Mouse (Mus musculus) embryonic facial prominence, embryonic 12.5 days (tissue): ENCODE measurements around the gene Tmem63c. TPM values are rescaled to one million over a fixed set of nuclear protein-coding genes. Genes with fewer than 3 reads are reported as not detected.

Experiments
- ATAC-seq: fragments of 200-750 bp; cut with Nextera tagmentation; 2 replicates; pipeline ENCODE4 v1.8.0; 2017; ENCODE audit not compliant: insufficient number of reproducible peaks, insufficient read depth, low FRiP score, low TSS enrichment
- H3K27ac ChIP-seq: fragments of 300-500 bp; sonication (generic); 2 replicates; pipeline ENCODE4 v1.5.1; 2016; ENCODE audit warnings: mild to moderate bottlenecking
- H3K27me3 ChIP-seq: fragments of 300-500 bp; sonication (generic); 2 replicates; pipeline ENCODE4 v1.6.1; 2016; ENCODE audit warnings: mild to moderate bottlenecking, moderate library complexity
- H3K36me3 ChIP-seq: fragments of 300-500 bp; sonication (generic); 2 replicates; pipeline ENCODE4 v1.6.1; 2016; ENCODE audit warnings: mild to moderate bottlenecking
- H3K4me1 ChIP-seq: fragments of 300-500 bp; sonication (generic); 2 replicates; pipeline ENCODE4 v1.6.1; 2016
- H3K4me2 ChIP-seq: fragments of 300-500 bp; sonication (generic); replicated peaks from 2 replicates; pipeline ENCODE4 v1.6.1; 2016; ENCODE audit warnings: mild to moderate bottlenecking, moderate library complexity
- H3K4me3 ChIP-seq: fragments of 300-500 bp; sonication (generic); 2 replicates; pipeline ENCODE4 v1.5.1; 2016; ENCODE audit warnings: mild to moderate bottlenecking
- H3K9ac ChIP-seq: fragments of 300-500 bp; sonication (generic); 2 replicates; pipeline ENCODE4 v1.6.1; 2016; ENCODE audit warnings: mild to moderate bottlenecking, moderate library complexity
- H3K9me3 ChIP-seq: fragments of 300-500 bp; sonication (generic); 2 replicates; pipeline ENCODE4 v1.6.1; 2016; ENCODE audit warnings: mild to moderate bottlenecking, moderate library complexity
- WGBS: fragments of 180-500 bp; shearing (Covaris S2); methylation state at CpG from one replicate; pipeline ENCODE4 v1.1.7; 2016; 5-methylcytosine and 5-hydroxymethylcytosine counted together
- polyA plus RNA-seq: library from polyadenylated mRNA; unstranded; fragments of >200 nt; fragmentation: Nextera tagmentation; extraction: Ambion mirVana; gene quantifications from 2 replicates; pipeline ENCODE4 v1.2.1, GENCODE M21; 2016

Tmem63c gene
- polyA plus RNA-seq, 1 experiment from 2014 or later = 0.26 TPM

GRCm38 (mm10) chr12:87065446-87065845 lies 44.3 kb downstream of the Tmem63c start:
- Histone ChIP-seq H3K36me3 (no peaks in the 10 kb centered on the region), H3K9me3 (no peaks in the 10 kb centered on the region), H3K4me3 (no peak overlapping the region), H3K4me2 (no peak overlapping the region), H3K4me1 (no peaks in the 10 kb centered on the region), H3K27me3 (no peaks in the 10 kb centered on the region), H3K9ac (no peak overlapping the region), H3K27ac (no peak overlapping the region)
- 89% methylated on average over 11 of the region's 11 CpGs for WGBS
- ATAC-seq = no peak

GRCm38 (mm10) chr12:87066429-87066828 lies 45.3 kb downstream of the Tmem63c start:
- Histone ChIP-seq H3K4me1 (no peaks in the 10 kb centered on the region), H3K4me2 (no peak overlapping the region), H3K27me3 (no peaks in the 10 kb centered on the region), H3K9ac (no peak overlapping the region), H3K36me3 (no peaks in the 10 kb centered on the region), H3K4me3 (no peak overlapping the region), H3K9me3 (no peaks in the 10 kb centered on the region), H3K27ac (no peak overlapping the region)
- ATAC-seq = no peak
- 90% methylated on average over 5 of the region's 5 CpGs for WGBS

- WGBS = 66% methylated on average over 5 of the region's 5 CpGs
- ATAC-seq = no peak
- H3K27me3 ChIP-seq = no peaks in the 10 kb centered on the region
- no peaks in the 10 kb centered on the region for H3K36me3 ChIP-seq
- no peak overlapping the region for H3K4me2 ChIP-seq
- no peak overlapping the region for H3K9ac ChIP-seq
- no peak overlapping the region for H3K4me3 ChIP-seq
- no peak overlapping the region for H3K27ac ChIP-seq
- no peaks in the 10 kb centered on the region for H3K4me1 ChIP-seq
- H3K9me3 ChIP-seq = no peaks in the 10 kb centered on the region
These were observed 49.4 kb downstream of the Tmem63c start for GRCm38 (mm10) chr12:87070520-87070919.

- Histone ChIP-seq H3K27me3 (no peaks in the 10 kb centered on the region), H3K9ac (no peak overlapping the region), H3K4me3 (no peak overlapping the region), H3K4me2 (no peak overlapping the region), H3K9me3 (no peaks in the 10 kb centered on the region), H3K4me1 (no peaks in the 10 kb centered on the region), H3K27ac (no peak overlapping the region), H3K36me3 (no peaks in the 10 kb centered on the region)
- ATAC-seq = no peak
- WGBS = 85% methylated on average over 2 of the region's 2 CpGs
These were observed 55.5 kb downstream of the Tmem63c start for GRCm38 (mm10) chr12:87076610-87077009.

- no peak for ATAC-seq
- Histone ChIP-seq H3K9me3 (no peaks in the 10 kb centered on the region), H3K27me3 (no peaks in the 10 kb centered on the region), H3K4me2 (no peak overlapping the region), H3K9ac (no peak overlapping the region), H3K27ac (no peak overlapping the region), H3K4me3 (no peak overlapping the region), H3K36me3 (no peaks in the 10 kb centered on the region), H3K4me1 (no peaks in the 10 kb centered on the region)
- WGBS = 78% methylated on average over 8 of the region's 8 CpGs
These were observed 61.7 kb downstream of the Tmem63c start for GRCm38 (mm10) chr12:87082797-87083196.

GRCm38 (mm10) chr12:87087236-87087635 lies 66.1 kb downstream of the Tmem63c start:
- Histone ChIP-seq H3K9me3 (no peaks in the 10 kb centered on the region), H3K27ac (no peak overlapping the region), H3K4me1 (no peaks in the 10 kb centered on the region), H3K27me3 (no peaks in the 10 kb centered on the region), H3K4me2 (no peak overlapping the region), H3K4me3 (no peak overlapping the region), H3K36me3 (no peaks in the 10 kb centered on the region), H3K9ac (no peak overlapping the region)
- no peak for ATAC-seq
- WGBS = 59% methylated on average over 7 of the region's 7 CpGs

- H3K4me1 ChIP-seq = no peaks in the 10 kb centered on the region
- WGBS = 38% methylated on average over 4 of the region's 4 CpGs
- no peak for ATAC-seq
- no peaks in the 10 kb centered on the region for H3K36me3 ChIP-seq
- H3K27ac ChIP-seq = no peak overlapping the region
- no peak overlapping the region for H3K4me3 ChIP-seq
- H3K4me2 ChIP-seq = no peak overlapping the region
- H3K9ac ChIP-seq = no peak overlapping the region
- no peaks in the 10 kb centered on the region for H3K9me3 ChIP-seq
- H3K27me3 ChIP-seq = no peaks in the 10 kb centered on the region
These were observed 67.2 kb downstream of the Tmem63c start for GRCm38 (mm10) chr12:87088331-87088730.

- no peaks in the 10 kb centered on the region for H3K9me3 ChIP-seq
- no peak overlapping the region for H3K4me2 ChIP-seq
- WGBS = 66% methylated on average over 4 of the region's 4 CpGs
- no peaks in the 10 kb centered on the region for H3K4me1 ChIP-seq
- no peaks in the 10 kb centered on the region for H3K36me3 ChIP-seq
- no peak overlapping the region for H3K4me3 ChIP-seq
- H3K9ac ChIP-seq = no peak overlapping the region
- H3K27me3 ChIP-seq = no peaks in the 10 kb centered on the region
- ATAC-seq = no peak
- no peak overlapping the region for H3K27ac ChIP-seq
These were observed 68.1 kb downstream of the Tmem63c start for GRCm38 (mm10) chr12:87089255-87089654.

- WGBS = 69% methylated on average over 2 of the region's 2 CpGs
- Histone ChIP-seq H3K4me3 (no peak overlapping the region), H3K9me3 (no peaks in the 10 kb centered on the region), H3K27ac (no peak overlapping the region), H3K27me3 (no peaks in the 10 kb centered on the region), H3K4me2 (no peak overlapping the region), H3K36me3 (no peaks in the 10 kb centered on the region), H3K9ac (no peak overlapping the region), H3K4me1 (no peaks in the 10 kb centered on the region)
- ATAC-seq = no peak
These were observed 68.6 kb downstream of the Tmem63c start for GRCm38 (mm10) chr12:87089701-87090100.

GRCm38 (mm10) chr12:87091916-87092315 lies 70.8 kb downstream of the Tmem63c start:
- H3K4me3 ChIP-seq = no peak overlapping the region
- no peaks in the 10 kb centered on the region for H3K9me3 ChIP-seq
- H3K27ac ChIP-seq = no peak overlapping the region
- 81% methylated on average over 2 of the region's 2 CpGs for WGBS
- no peaks in the 10 kb centered on the region for H3K36me3 ChIP-seq
- no peaks in the 10 kb centered on the region for H3K4me1 ChIP-seq
- no peak overlapping the region for H3K4me2 ChIP-seq
- no peak for ATAC-seq
- H3K9ac ChIP-seq = no peak overlapping the region
- H3K27me3 ChIP-seq = no peaks in the 10 kb centered on the region

GRCm38 (mm10) chr12:87093249-87093648 lies 72.1 kb downstream of the Tmem63c start:
- ATAC-seq = no peak

GRCm38 (mm10) chr12:87093671-87094070 lies 72.5 kb downstream of the Tmem63c start:
- WGBS = 66% methylated on average over 6 of the region's 6 CpGs
- Histone ChIP-seq H3K27me3 (0 out of 2 replicates have a peak, but pooled peaks cover 3% of the 10 kb centered on the region), H3K9ac (no peak overlapping the region), H3K4me2 (no peak overlapping the region), H3K9me3 (no peaks in the 10 kb centered on the region), H3K4me3 (no peak overlapping the region), H3K36me3 (no peaks in the 10 kb centered on the region), H3K27ac (no peak overlapping the region), H3K4me1 (no peaks in the 10 kb centered on the region)
- no peak for ATAC-seq

More at GRCm38 (mm10) chr12:87093249-87093648, 72.1 kb downstream of the Tmem63c start:
- no peak overlapping the region for H3K9ac ChIP-seq
- no peak overlapping the region for H3K4me3 ChIP-seq
- 73% methylated on average over 4 of the region's 4 CpGs for WGBS
- H3K27ac ChIP-seq = no peak overlapping the region
- H3K4me1 ChIP-seq = no peaks in the 10 kb centered on the region
- H3K4me2 ChIP-seq = no peak overlapping the region
- 0 out of 2 replicates have a peak, but pooled peaks cover under 1% of the 10 kb centered on the region for H3K27me3 ChIP-seq
- H3K9me3 ChIP-seq = no peaks in the 10 kb centered on the region
- no peaks in the 10 kb centered on the region for H3K36me3 ChIP-seq

- WGBS = 76% methylated on average over 4 of the region's 4 CpGs
- Histone ChIP-seq H3K27ac (no peak overlapping the region), H3K27me3 (peaks cover 44% of the 10 kb centered on the region)
These were observed 79.2 kb downstream of the Tmem63c start for GRCm38 (mm10) chr12:87100331-87100730.

More at GRCm38 (mm10) chr12:87100331-87100730, 79.2 kb downstream of the Tmem63c start:
- H3K9ac ChIP-seq = no peak overlapping the region
- H3K9me3 ChIP-seq = no peaks in the 10 kb centered on the region
- no peak for ATAC-seq
- no peak overlapping the region for H3K4me3 ChIP-seq
- no peaks in the 10 kb centered on the region for H3K36me3 ChIP-seq
- no peak overlapping the region for H3K4me2 ChIP-seq
- peaks cover 9% of the 10 kb centered on the region for H3K4me1 ChIP-seq
